Mouse (Mus musculus) olfactory bulb, adult 2 months (tissue): ENCODE data around the gene Irs1.

ENCODE experiments used
- CTCF ChIP-seq: fragments of 200-500 bp; IDR thresholded peaks from 2 replicates; pipeline ENCODE4 v1.5.1; 2012; ENCODE audit warnings: low read depth, mild to moderate bottlenecking, low read length, moderate library complexity; ENCODE audit not compliant: insufficient read depth
- POLR2A ChIP-seq: fragments of 200-500 bp; IDR thresholded peaks from 2 replicates; pipeline ENCODE4 v1.6.1; 2012; ENCODE audit warnings: mild to moderate bottlenecking, low read depth, low read length, moderate library complexity; ENCODE audit not compliant: insufficient read depth

DNA sequence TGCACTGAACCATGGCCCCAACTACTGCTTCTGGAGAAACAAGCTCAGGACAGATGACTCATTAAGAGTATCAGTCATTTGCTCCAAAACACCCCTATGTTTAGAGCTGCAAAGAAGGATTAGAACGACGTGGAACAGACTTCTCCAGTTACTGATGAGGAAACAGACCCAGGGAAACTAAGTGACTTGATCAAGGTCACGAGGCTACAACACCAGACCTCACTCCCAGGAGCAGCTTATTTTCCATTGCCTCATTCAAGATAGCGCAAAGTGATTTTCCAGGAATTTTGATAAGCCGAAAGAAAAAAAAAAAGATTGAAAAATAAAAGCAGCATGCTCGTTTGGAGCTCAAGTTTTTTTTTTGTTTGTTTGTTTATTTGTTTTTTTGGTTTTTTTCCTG is 9.4 kb downstream of the Irs1 start:
- TF ChIP-seq CTCF (no peak), POLR2A (no peak)
